In the genomic region with DNA sequence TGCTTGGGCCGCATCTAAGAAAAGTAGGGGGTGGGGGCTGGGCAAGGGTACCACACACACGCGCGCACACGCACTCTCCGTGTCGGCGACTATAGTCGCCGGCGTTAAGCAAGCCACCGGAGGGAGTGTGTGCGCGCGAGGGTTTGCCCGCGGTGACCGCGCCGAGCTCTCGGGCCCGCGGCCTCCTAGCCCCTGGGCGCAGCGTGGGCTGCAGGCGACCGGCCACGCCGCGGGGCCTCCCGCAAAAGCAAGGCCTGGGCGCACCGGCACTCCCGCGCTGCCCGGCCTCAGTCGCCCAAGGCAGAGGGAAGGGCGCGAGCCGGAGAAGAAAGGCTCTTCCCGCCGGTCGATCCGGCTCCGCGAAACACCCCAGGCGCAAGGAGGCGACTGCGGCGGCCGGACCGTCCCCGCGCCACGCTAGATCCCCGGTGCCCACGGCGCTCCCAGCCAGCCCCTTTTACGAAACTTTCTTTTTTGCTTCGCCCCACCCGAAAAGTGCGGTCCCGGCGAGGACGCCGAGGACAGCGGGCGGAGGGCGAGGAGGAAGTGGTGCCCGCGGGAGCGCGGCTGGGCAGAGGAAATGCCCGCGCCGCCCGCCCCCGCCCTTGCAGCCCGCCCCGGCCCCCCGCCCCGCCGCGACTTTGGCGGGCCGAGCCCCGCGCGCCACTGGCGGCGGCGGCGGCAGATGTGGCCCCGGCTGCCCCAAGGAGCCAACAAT, we compare ENCODE assay signal across 8 mouse cellular contexts. TPM values are rescaled to one million over a fixed set of nuclear protein-coding genes. Genes with fewer than 3 reads are reported as not detected.
DNase-seq lines count a peak whose midpoint lies in the region; ATAC-seq and TF ChIP-seq lines count a peak whose summit lies in the region.

No protein-coding gene starts in this region.

- H3K9me3 ChIP-seq in forebrain, embryonic 12.5 days = no peaks in the 10 kb centered on the region
- no peaks in the 10 kb centered on the region for H3K9me3 ChIP-seq in hindbrain, embryonic 10.5 days
- H3K9me3 ChIP-seq in midbrain, embryonic 16.5 days (replicated peaks; ENCODE audit: control insufficient read depth, low read length, poor library complexity, severe bottlenecking) = no peaks in the 10 kb centered on the region

- TF ChIP-seq POLR2A in liver, adult 2 months (IDR thresholded peaks at IDR 0.05; ENCODE audit: extremely low read depth, insufficient read depth, low read length) = no peak

- no peaks in the 10 kb centered on the region for H3K36me3 ChIP-seq in forebrain, embryonic 12.5 days (replicated peaks)
- H3K36me3 ChIP-seq in hindbrain, embryonic 10.5 days = no peaks in the 10 kb centered on the region
- H3K36me3 ChIP-seq in liver, adult 2 months (ENCODE audit: control insufficient read depth, insufficient read depth, low read length) = no peaks in the 10 kb centered on the region
- no peaks in the 10 kb centered on the region for H3K36me3 ChIP-seq in midbrain, embryonic 16.5 days (ENCODE audit: control insufficient read depth, insufficient read depth, low read length)

- peak overlapping the region; percentile 98 for H3K9ac ChIP-seq in forebrain, embryonic 12.5 days
- H3K9ac ChIP-seq in liver, adult 2 months (ENCODE audit: low read depth, low read length) = peak overlapping the region; percentile 85
- peak overlapping the region; percentile 92 for H3K9ac ChIP-seq in midbrain, embryonic 16.5 days (ENCODE audit: low read depth, low read length)

- peaks cover 18% of the 10 kb centered on the region for H3K27me3 ChIP-seq in forebrain, embryonic 12.5 days
- H3K27me3 ChIP-seq in hindbrain, embryonic 10.5 days (ENCODE audit: insufficient read depth, poor library complexity, severe bottlenecking) = peaks cover 20% of the 10 kb centered on the region
- H3K27me3 ChIP-seq in liver, adult 2 months (ENCODE audit: control insufficient read depth, insufficient read depth, low read length) = peaks cover 13% of the 10 kb centered on the region
- peaks cover 4% of the 10 kb centered on the region; the same call in 1 of the 2 replicates for H3K27me3 ChIP-seq in midbrain, embryonic 16.5 days (ENCODE audit: control insufficient read depth, insufficient read depth, low read depth, low read length)

- H3K27ac ChIP-seq in forebrain, embryonic 12.5 days = peak overlapping the region; percentile 100
- peak overlapping the region; percentile 100 for H3K27ac ChIP-seq in hindbrain, embryonic 10.5 days
- peak overlapping the region; percentile 54 for H3K27ac ChIP-seq in liver, adult 2 months (replicated peaks; ENCODE audit: insufficient read depth, low read depth, low read length)
- H3K27ac ChIP-seq in midbrain, embryonic 16.5 days (ENCODE audit: low read length) = peak overlapping the region; percentile 90

- peak; percentile 9 to 20 for DNase-seq in left cerebral cortex, adult 18-20 months (ENCODE audit: low spot score in 2 of 2)
- DNase-seq in left cerebral cortex, postnatal 14 days (ENCODE audit: low spot score in 2 of 2) = no peak
- DNase-seq in adrenal gland, postnatal 36 days = peak; percentile 62 to 67
- DNase-seq in hindbrain, embryonic 10.5 days (ENCODE audit: low spot score) = peak; percentile 68
- DNase-seq in liver, adult 2 months (ENCODE audit: extremely low read depth, low read depth, low spot score) = no peak
- no peak for DNase-seq in B cell, adult 2 months

- peak; percentile 39 for ATAC-seq in forebrain, embryonic 12.5 days (ENCODE audit: low FRiP score)
- ATAC-seq in midbrain, embryonic 16.5 days = no peak

- TF ChIP-seq CTCF in liver, adult 2 months (IDR thresholded peaks at IDR 0.05; ENCODE audit: low read depth, low read length) = no peak

- peak overlapping the region; percentile 97 for H3K4me2 ChIP-seq in forebrain, embryonic 12.5 days
- H3K4me2 ChIP-seq in midbrain, embryonic 16.5 days (ENCODE audit: low read length) = peak overlapping the region; percentile 95

- WGBS in forebrain, embryonic 12.5 days = under 1% methylated on average over 82 of the region's 94 CpGs
- under 1% methylated on average over 84 of the region's 94 CpGs for WGBS in hindbrain, embryonic 10.5 days
- 1% methylated on average over 93 of the region's 94 CpGs for WGBS in liver, adult 2 months
- 0% methylated on average over 69 of the region's 94 CpGs for WGBS in midbrain, embryonic 16.5 days

- H3K79me2 ChIP-seq in liver, adult 2 months (ENCODE audit: control insufficient read depth, insufficient read depth, low read length) = no peaks in the 10 kb centered on the region; the same call in 1 of the 2 replicates

- intact Hi-C loops in left cerebral cortex, postnatal 14 days (cut with DNase I) = loop anchor here (5.0 kb wide), 2 partner anchors 90 to 515 kb away; a partner anchor contains a TSS

- peak overlapping the region; percentile 97 for H3K4me3 ChIP-seq in forebrain, embryonic 12.5 days (replicated peaks)
- peak overlapping the region; percentile 98 for H3K4me3 ChIP-seq in hindbrain, embryonic 10.5 days
- peak overlapping the region; percentile 79 for H3K4me3 ChIP-seq in liver, adult 2 months (ENCODE audit: insufficient read depth, low read depth, low read length)
- H3K4me3 ChIP-seq in midbrain, embryonic 16.5 days (ENCODE audit: low read depth, low read length) = peak overlapping the region; percentile 92

- peaks cover 54% of the 10 kb centered on the region for H3K4me1 ChIP-seq in forebrain, embryonic 12.5 days
- peaks cover 57% of the 10 kb centered on the region for H3K4me1 ChIP-seq in hindbrain, embryonic 10.5 days (replicated peaks)
- H3K4me1 ChIP-seq in liver, adult 2 months (ENCODE audit: control insufficient read depth, insufficient read depth, low read length) = peaks cover 7% of the 10 kb centered on the region; the same call in 1 of the 2 replicates
- H3K4me1 ChIP-seq in midbrain, embryonic 16.5 days (ENCODE audit: control insufficient read depth, insufficient read depth, low read length) = peaks cover 27% of the 10 kb centered on the region

RNA-seq across cellular contexts. Expression of a gene that starts 1.3 kb away (rescaled TPM):
- 10 to 100 TPM; 44.0 to 52.8 TPM for total RNA-seq in left cerebral cortex, adult 18-20 months (2021)
- 10 to 100 TPM; 27.3 to 32.7 TPM for total RNA-seq in left cerebral cortex, postnatal 14 days (2021)
- 100 to 1,000 TPM; 190 to 480 TPM for total RNA-seq in adrenal gland, postnatal 36 days (2021)
- polyA plus RNA-seq in forebrain, embryonic 12.5 days (2016; fragmentation: Nextera tagmentation; extraction: Ambion mirVana) = 78.4 and 89.6 TPM in 2 replicates
- polyA plus RNA-seq in hindbrain, embryonic 10.5 days (2016; fragmentation: Nextera tagmentation; extraction: Ambion mirVana) = 87.4 and 92.5 TPM in 2 replicates
- total RNA-seq in liver, adult 2 months (2014; rRNA removed) = 35.2 and 53.6 TPM in 2 replicates
- polyA plus RNA-seq in liver, adult 2 months (2012; rRNA removed) = 16.6 and 16.7 TPM in 2 replicates
- polyA plus RNA-seq in midbrain, embryonic 16.5 days (2015; fragmentation: Nextera tagmentation; extraction: Ambion mirVana) = 20.8 and 23.8 TPM in 2 replicates

RNA-seq across cellular contexts. Expression of a gene that starts 2.3 kb away (rescaled TPM):
- 10 to 100 TPM; 26.4 to 27.3 TPM for total RNA-seq in left cerebral cortex, adult 18-20 months (2021)
- 10 to 100 TPM; 26.0 to 26.2 TPM for total RNA-seq in left cerebral cortex, postnatal 14 days (2021)
- total RNA-seq in adrenal gland, postnatal 36 days (2021) = 10 to 100 TPM; 65.6 to 68.6 TPM
- 133 and 141 TPM in 2 replicates for polyA plus RNA-seq in forebrain, embryonic 12.5 days (2016; fragmentation: Nextera tagmentation; extraction: Ambion mirVana)
- polyA plus RNA-seq in hindbrain, embryonic 10.5 days (2016; fragmentation: Nextera tagmentation; extraction: Ambion mirVana) = 119 and 123 TPM in 2 replicates
- 3.8 and 5.4 TPM in 2 replicates for total RNA-seq in liver, adult 2 months (2014; rRNA removed)
- polyA plus RNA-seq in liver, adult 2 months (2012; rRNA removed) = 2.2 and 2.5 TPM in 2 replicates
- 43.7 and 52.4 TPM in 2 replicates for polyA plus RNA-seq in midbrain, embryonic 16.5 days (2015; fragmentation: Nextera tagmentation; extraction: Ambion mirVana)

Comparison
In these comparisons a context has a peak if more than half of its experiments do, and no peak if none do; other contexts are left out.
1. DNase-seq: peak in left cerebral cortex, adult 18-20 months (2 of 2), adrenal gland, postnatal 36 days (2 of 2) and hindbrain, embryonic 10.5 days (single experiment); none in left cerebral cortex, postnatal 14 days (0 of 2), liver, adult 2 months (single experiment) and B cell, adult 2 months (0 of 2).
2. Peak in every context shown above with its lines, with median percentiles within 50 percentile points of each other: H3K27ac ChIP-seq, H3K4me3 ChIP-seq and H3K9ac ChIP-seq.